Mouse (Mus musculus) gastrocnemius, adult 2 months (tissue): ENCODE results near the gene Pgc. TPM values are rescaled to one million over a fixed set of nuclear protein-coding genes. Genes with fewer than 3 reads are reported as not detected.
A peak's percentile ranks its signal among the peaks of the same experiment; 100 is the strongest.

Experiments
- DNase-seq: peaks from one replicate; pipeline ENCODE4 v3.0.0; 2022
- H3K27ac ChIP-seq: fragments of 200-600 bp; 2 replicates; pipeline ENCODE4 v1.8.1; 2022; ENCODE audit warnings: mild to moderate bottlenecking
- H3K4me3 ChIP-seq: fragments of 200-600 bp; 2 replicates; pipeline ENCODE4 v1.8.1; 2022; ENCODE audit warnings: mild to moderate bottlenecking, moderate library complexity
- CTCF ChIP-seq: fragments of 200-600 bp; IDR thresholded peaks from 2 replicates; pipeline ENCODE4 v1.8.1; 2022; ENCODE audit warnings: antibody characterized with exemption, mild to moderate bottlenecking, moderate library complexity
- intact Hi-C: fragments of 180-260 bp; cut with DNase I; formaldehyde crosslinking; loops from one replicate; pipeline ENCODE4 v1.15.1; 2025
- long read RNA-seq, 2 experiments: library from polyadenylated mRNA; stranded (forward); transcript quantifications; one replicate each; pipeline ENCODE4 v2.0.0; 2021
- total RNA-seq, 2 experiments: library from RNA; stranded (reverse); gene quantifications; 2 replicates each; pipeline ENCODE4 v1.2.3; 2021

Gene Pgc
- total RNA-seq = not detected
- long read RNA-seq, experiment 1 = 0 reads
- long read RNA-seq, experiment 2 = 0 reads

- no peak for DNase-seq
- intact Hi-C loops = no loop called here
- Histone ChIP-seq H3K27ac (no peak within 1 kb of the TSS), H3K4me3 (no peak within 1 kb of the TSS)
- no peak for TF ChIP-seq CTCF
Observed at GRCm38 (mm10) chr17:47726566-47726965, at the start of gene Pgc. Gene Pgc, plus strand, starts transcription at chr17:47726842.

- Histone ChIP-seq H3K4me3 (no peak overlapping the region), H3K27ac (no peak overlapping the region)
- DNase-seq = no peak
- intact Hi-C loops = loop anchor here (5.0 kb wide), 1 partner anchor 46 kb away; the partner anchor contains the start of gene Usp49
- no peak for TF ChIP-seq CTCF
Observed at GRCm38 (mm10) chr17:47678238-47678637, 48.4 kb upstream of the Pgc start.

GRCm38 (mm10) chr17:47678702-47679101, 47.9 kb upstream of the Pgc start:
- H3K4me3 ChIP-seq = no peak overlapping the region
- DNase-seq = no peak
- intact Hi-C loops = loop anchor here (5.0 kb wide), 1 partner anchor 46 kb away; the partner anchor contains the start of gene Usp49
- no peak overlapping the region for H3K27ac ChIP-seq
- no peak for TF ChIP-seq CTCF

- no peak for TF ChIP-seq CTCF
- intact Hi-C loops = no loop called here
- H3K27ac ChIP-seq = no peak overlapping the region
- H3K4me3 ChIP-seq = no peak overlapping the region
- DNase-seq = no peak
Observed at GRCm38 (mm10) chr17:47682836-47683235, 43.8 kb upstream of the Pgc start.

GRCm38 (mm10) chr17:47687409-47688343, 39.0 kb upstream of the Pgc start:
- H3K27ac ChIP-seq = peak overlapping the region; percentile 95
- intact Hi-C loops = no loop called here
- no peak for TF ChIP-seq CTCF
- peak overlapping the region; percentile 92 for H3K4me3 ChIP-seq
- peak; percentile 97 for DNase-seq

DNA sequence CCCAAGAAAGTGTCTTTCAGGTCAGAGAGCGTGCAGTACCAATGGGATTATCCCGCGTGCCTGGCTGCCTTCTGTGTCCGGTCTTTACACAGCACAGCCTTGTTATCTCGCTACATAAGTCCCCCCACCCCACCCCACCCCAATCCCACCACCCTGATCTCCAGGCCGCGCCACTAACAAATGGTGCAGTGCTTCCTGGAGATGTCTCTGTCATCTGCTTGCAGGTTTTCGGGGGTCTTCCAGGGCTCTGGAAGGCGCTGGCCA, 38.4 kb upstream of the Pgc start, which contains the start of gene Tomm6:
TSS of gene Tomm6 (minus strand) at position 43 of the 264 bp plus-strand sequence.
- DNase-seq = no peak
- TF ChIP-seq CTCF = no peak
- peak within 1 kb of the TSS; percentile 92 for H3K4me3 ChIP-seq
- peak within 1 kb of the TSS; percentile 95 for H3K27ac ChIP-seq
- intact Hi-C loops = no loop called here

DNA sequence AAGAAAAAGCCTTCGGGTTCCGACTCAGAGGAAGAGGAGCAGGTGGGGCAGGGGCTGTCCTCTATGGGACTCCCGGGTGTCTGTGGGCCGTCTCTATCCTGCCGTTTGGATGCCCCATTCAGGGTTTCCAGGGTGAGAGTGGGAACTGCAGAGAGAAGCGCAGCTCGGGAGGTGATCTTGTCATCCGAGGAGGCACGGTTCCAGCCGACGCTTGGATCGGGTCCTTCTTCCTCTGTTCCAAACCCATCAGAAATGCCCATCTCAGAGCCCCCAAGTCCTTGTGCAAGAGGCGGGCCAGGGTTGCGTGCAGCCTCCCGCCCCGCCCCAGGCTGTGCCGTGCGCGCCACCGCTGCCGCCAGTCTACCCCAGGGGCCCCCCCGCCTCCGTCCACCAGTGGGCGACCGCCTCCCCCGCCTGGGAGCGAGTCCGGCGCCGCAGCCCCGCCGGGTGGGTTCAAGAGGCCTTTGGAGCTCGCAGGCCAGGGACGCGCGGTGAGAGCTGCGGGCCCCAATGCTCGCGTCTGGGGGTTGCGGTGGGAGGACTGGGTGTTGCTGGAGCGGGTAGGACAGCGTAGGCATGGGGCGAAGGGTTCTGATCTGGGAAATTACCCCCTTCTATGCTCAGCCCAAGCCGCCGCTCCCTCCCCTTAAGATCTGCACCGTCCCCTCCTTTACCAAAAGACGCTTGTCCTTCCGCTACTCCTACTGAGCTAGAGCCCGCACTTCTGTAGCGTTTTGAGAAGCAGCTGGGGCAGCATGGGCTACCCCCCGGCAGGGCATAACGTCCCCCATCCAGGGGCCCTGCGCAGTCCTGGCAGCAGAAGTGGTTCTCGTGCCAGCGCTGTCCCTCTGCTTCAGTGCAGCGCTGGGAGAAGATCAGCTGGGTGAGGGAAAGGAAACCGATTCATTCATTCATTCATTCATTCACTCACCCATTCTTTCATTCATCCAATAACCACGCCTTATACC, 37.8 kb upstream of the Pgc start, which contains the start of gene Frs3:
TSS of gene Frs3 (plus strand) at position 423 of the 968 bp plus-strand sequence.
- Histone ChIP-seq H3K4me3 (peak within 1 kb of the TSS; percentile 92), H3K27ac (peak within 1 kb of the TSS; percentile 95)
- peak; percentile 80 for DNase-seq
- no peak for TF ChIP-seq CTCF
- intact Hi-C loops = no loop called here

DNA sequence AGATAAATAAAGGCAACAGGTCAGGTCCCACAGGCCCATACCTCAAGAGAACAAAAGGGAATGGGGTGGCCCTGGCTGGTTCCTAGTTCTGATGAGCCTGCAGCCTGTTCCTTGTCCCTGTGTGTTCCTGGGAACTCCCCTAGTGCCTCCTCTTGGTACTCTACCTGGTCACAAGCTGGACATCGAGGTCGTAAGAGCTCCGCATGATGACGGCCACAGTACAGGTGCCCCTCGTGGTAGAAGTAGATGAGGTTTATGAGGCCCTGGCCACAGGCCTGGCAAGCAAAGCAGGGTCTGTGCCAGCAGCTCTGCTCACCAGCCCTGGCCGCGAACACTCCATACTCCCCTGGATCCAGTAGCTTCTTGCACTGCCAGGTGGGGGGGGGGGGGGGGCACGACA, 36.7 kb upstream of the Pgc start:
- no peak for TF ChIP-seq CTCF
- H3K4me3 ChIP-seq = no peak overlapping the region
- H3K27ac ChIP-seq = peak overlapping the region; percentile 24; the same call in 1 of the 2 replicates
- intact Hi-C loops = loop anchor here (5.0 to 10.0 kb wide), 2 partner anchors 183 to 325 kb away; partner anchors contain the start of genes Ccnd3 and Mrps10
- peak; percentile 49 for DNase-seq

DNA sequence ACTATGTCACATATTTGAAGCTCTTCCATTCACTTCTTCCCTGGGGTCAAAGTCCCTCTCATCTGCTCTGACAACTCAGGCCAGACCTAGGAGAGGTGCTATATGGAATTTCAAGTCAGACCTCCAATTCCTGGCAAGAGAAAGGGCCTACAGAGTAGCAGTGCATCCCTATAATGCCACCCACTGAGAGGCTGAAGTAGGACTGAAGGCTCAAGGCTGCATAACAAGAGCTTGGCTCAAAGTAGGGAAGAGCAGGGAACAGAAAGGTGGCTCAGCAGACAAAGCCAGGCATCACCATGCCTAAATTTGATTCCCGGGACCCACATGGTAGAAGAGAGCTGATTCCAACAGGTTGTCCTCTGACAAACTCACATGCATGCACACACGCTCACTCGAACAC, 35.0 kb upstream of the Pgc start:
- no peak for TF ChIP-seq CTCF
- Histone ChIP-seq H3K27ac (no peak overlapping the region), H3K4me3 (no peak overlapping the region)
- intact Hi-C loops = loop anchor here (5.0 to 10.0 kb wide), 2 partner anchors 184 to 327 kb away; partner anchors contain the start of genes Ccnd3 and Mrps10
- no peak for DNase-seq

GRCm38 (mm10) chr17:47693671-47694441, 32.8 kb upstream of the Pgc start:
- H3K27ac ChIP-seq = peak overlapping the region; percentile 88
- peak overlapping the region; percentile 89 for H3K4me3 ChIP-seq
- DNase-seq = peak; percentile 55
- no peak for TF ChIP-seq CTCF
- intact Hi-C loops = loop anchor here (5.0 to 10.0 kb wide), 2 partner anchors 187 to 329 kb away; partner anchors contain the start of genes Ccnd3 and Mrps10

GRCm38 (mm10) chr17:47694442-47694502, 32.4 kb upstream of the Pgc start, which contains the start of gene Gm21981:
Gene Gm21981, minus strand, starts transcription at chr17:47694455.
- no peak for TF ChIP-seq CTCF
- intact Hi-C loops = loop anchor here (5.0 to 10.0 kb wide), 2 partner anchors 187 to 329 kb away; partner anchors contain the start of genes Ccnd3 and Mrps10
- DNase-seq = no peak
- Histone ChIP-seq H3K4me3 (peak within 1 kb of the TSS; percentile 89), H3K27ac (peak within 1 kb of the TSS; percentile 88)
